Mouse (Mus musculus) gastrocnemius, postnatal 4 days (tissue): ENCODE measurements at regions not wholly inside any gene's neighbourhood (a gene's known extent, or its start where the extent isn't known, plus 50 kb on each side); places are given as distances from the start of the nearest gene placed in this dataset.
"Not testable (repeated sequence)": the region's sequence is repeated elsewhere in the genome, so short reads cannot be mapped to it uniquely, and the experiment has no call there.

Source experiments
- DNase-seq, 2 experiments: peaks; one replicate each; pipeline ENCODE4 v3.0.0; 2021 to 2022; ENCODE audit warnings: low spot score in 2 of 2, mixed read lengths in 2 of 2

DNA sequence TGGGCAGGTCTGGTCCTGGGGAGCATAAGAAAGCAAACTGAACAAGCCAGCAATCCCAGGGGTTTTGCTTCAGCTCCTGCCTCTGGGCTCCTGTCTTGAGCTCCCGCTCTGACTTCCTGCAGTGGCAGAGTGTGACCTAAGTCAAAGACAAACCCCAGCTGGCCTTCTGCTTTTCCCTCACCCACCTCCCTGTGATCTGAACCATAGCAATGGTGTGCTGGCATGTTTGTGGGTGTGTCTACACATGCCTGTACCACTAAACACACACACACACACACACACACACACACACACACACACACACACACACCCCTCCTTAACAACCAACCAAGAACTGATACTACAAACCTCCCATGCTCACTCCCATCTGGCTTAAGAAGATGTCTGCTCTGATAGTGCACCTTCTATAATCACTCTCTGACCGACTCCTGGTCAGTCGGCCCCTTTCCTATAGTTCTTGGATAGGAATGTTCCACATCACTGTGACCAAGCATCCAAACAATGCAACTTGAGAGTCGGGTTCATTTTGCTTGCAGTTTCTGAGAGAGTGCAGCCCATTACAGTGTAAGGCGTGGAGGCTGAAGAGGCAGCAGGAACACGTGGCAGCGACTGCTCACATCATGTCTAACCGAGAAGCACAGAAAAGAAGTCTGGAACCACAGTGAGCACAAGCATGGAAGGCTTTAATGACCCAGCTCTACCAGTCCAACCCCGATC is 134.4 kb downstream of the Tcp10c start:
- no peak for DNase-seq

GRCm38 (mm10) chr17:13492239-13492638 is 137.9 kb downstream of the Tcp10c start:
- not testable (repeated sequence) for DNase-seq

DNA sequence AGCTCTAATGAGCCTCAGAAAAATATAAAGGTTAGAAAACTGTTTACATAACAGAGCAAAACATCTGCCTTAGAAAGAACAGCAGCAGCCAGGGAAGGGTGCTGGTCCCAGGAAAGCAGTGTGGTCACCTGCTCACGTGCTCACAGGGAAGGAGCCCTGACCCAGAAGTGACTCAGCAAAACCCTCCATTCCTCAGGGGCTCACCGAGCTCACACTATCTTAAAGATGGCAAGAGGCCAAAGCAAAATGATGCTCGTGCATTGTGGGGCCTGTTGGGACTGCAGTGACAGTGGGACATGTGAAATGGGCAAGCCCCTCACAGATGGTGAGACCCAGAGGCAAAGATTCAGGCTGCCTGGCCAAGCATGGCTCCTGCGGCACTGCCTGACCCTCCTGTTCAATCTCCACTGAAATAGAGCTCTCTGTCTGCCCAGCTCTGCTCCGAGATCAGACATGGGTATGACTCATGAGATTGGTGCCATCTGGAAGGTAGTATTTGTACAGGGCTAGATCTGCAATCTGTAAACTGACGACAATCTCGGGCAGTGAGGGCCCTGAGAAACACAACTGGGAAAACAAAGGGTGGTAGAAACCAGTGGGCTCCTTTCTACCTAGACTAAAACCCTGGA is 138.4 kb downstream of the Tcp10c start:
- not testable (repeated sequence) for DNase-seq

- DNase-seq: not testable (repeated sequence)
These were observed 139.5 kb downstream of the Tcp10c start for GRCm38 (mm10) chr17:13493866-13494265.

DNA sequence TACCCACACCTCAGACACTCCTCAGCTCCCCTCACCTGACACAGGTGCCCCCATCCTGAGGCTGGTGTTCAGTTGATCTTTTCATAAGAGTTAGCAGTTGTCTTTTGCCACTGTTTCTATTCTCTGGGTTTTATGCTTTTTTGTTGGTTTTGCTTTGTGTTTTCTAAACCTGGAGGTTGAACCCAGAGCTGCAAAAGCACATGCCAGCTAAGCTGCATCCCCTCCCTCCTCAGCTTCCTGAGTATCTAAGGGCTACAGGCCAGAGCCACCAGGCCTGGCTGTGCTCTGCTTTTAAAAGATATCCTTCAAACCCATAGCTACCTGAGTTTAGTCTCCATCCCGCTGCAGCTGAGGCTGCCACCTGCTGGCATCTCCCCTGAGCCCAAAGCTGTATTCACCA is 140.1 kb downstream of the Tcp10c start:
- not testable (repeated sequence) for DNase-seq

DNA sequence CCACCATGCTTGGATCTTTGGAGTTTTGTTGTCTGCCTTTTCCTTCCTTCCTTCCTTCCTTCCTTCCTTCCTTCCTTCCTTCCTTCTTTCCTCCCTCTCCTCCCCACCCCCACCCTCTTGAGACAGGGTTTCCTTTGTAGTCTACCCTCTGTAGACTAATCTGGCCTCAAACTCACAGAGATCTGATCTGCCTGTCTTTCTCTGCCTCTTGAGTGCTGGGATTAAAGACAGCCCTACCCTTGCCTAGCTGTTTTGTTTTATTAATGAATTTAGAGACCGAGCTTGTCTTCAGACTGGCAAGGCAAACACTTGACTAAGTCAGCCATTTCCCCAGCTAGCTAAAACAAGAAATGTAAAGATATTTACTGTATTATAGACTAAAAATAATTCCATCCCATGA is 150.0 kb downstream of the Tcp10c start:
- not testable (repeated sequence) for DNase-seq

- DNase-seq: peak in 1 of 2 experiments; percentile 40
These were observed 150.5 kb downstream of the Tcp10c start for GRCm38 (mm10) chr17:13504827-13505268.

GRCm38 (mm10) chr17:13507397-13508063 is 153.2 kb downstream of the Tcp10c start:
- not testable (repeated sequence) for DNase-seq

DNA sequence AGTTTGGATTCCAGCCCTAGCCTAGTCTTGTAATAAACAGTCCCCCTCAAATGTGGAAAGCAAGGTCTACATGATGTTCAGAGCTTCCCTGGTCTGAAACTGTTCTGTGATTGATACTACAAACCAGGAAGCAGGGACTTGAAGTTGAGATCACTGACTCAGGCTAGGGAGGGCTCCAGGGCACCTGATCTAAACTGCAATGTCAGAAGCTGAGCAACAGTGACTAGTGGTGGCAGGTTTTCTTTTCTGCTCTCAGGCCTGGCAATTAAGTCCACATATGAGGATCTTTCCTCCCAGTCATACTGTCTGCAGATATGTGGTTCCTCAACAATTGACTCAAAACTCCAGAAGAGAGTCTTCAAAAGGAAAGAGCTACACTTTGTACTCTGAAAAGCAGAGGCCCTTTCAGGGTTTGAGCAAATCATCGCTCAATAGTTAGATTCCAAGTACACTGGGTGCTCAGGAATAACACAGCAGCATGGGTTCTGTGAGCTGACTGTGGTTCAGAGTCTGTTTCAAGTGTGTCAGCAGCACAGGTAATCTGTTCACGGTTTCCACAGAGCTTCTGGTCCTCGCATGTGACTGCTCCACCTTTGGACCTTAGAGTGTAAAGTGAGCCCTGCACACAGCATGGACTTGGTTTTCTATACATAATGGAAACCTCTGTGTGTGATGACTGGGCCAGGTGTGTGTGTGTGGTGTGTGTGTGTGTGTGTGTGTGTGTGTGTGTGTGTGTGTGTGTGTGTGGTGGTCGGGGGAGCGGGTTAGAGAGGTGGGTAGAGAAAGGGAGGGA is 165.2 kb downstream of the Tcp10c start:
- not testable (repeated sequence) for DNase-seq

GRCm38 (mm10) chr17:13532579-13532978 is 178.2 kb downstream of the Tcp10c start:
- DNase-seq: not testable (repeated sequence)

- peak in 1 of 2 experiments; percentile 11 for DNase-seq
These were observed 186.3 kb downstream of the Tcp10c start for GRCm38 (mm10) chr17:13540446-13541241.

DNA sequence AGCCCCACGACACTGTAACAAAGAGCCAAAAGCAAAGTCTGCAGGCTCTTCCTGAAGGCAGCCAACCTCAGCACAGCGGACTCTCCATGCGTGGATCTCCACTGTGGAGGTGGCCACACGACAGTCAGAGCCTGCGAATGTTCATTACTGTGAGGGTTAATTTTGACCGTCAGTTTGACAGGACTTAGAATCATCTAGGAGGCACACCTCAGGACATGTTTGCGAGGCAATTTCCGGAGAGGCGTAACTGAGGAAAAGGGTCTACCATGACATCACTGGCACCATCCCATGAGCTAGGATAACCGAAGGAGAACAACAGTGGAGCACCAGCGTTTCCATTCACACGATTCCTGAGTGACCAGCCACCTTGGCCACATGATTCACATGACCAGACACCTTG is 186.9 kb downstream of the Tcp10c start:
- no peak for DNase-seq

- DNase-seq: no peak
These were observed 187.9 kb downstream of the Tcp10c start for GRCm38 (mm10) chr17:13542261-13542660.

GRCm38 (mm10) chr17:13542856-13543255 is 188.5 kb downstream of the Tcp10c start:
- no peak for DNase-seq

GRCm38 (mm10) chr17:13544036-13544795 is 189.8 kb downstream of the Tcp10c start:
- no peak for DNase-seq

DNA sequence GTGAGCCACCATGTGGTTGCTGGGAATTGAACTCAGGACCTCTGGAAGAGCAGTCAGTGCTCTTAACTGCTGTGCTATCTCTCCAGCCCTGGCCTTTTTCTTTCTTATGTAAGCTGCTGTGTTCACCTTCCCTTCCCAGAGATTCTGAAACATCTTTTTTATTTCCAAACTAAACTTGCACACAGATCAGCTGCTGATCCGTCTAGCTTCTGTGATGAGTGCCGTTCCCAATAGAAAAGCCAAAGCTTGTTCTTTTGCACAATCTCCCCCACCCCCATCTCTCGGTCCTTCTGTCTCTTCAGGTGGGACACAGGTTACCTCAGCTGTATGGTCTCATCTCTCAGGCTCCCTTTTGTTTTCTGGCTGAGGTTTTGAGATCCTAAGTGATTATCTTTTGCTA is 191.9 kb downstream of the Tcp10c start:
- DNase-seq: no peak

- DNase-seq: no peak
These were observed 192.3 kb downstream of the Tcp10c start for GRCm38 (mm10) chr17:13546669-13547085.

DNA sequence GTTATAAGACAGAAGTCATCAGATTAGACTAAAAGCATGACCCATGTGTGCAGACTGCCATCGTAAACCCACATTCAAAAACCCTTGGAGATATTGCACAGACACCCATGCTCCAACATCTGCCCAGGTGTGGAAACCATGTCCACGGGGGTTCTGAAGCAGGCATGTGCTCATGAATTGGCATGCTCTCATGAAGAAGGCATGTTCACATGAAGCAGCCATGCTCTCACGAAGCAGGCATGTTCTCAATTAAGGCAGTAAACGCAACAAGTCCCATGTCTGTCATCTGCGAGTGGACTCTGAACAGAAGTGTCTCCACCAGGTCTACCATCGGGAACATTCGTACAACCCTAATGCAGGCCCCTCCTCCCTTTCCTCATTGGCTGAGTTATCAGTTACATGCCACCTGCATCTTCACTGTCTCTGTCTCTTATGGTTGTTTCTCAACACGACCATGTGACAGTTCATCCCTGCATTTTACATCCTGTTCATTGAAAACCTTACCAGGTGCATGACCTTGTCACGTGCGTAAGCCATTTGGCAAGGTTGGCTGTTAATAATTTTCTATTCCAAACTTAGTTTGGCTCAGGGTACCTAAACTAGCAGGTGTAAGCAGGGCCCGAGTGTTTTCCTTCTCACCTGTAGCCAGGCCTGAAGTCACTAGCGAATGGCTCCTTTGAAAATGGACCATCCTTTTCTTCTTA is 193.4 kb downstream of the Tcp10c start:
- no peak for DNase-seq
